Mouse (Mus musculus): ENCODE data around the gene Col11a2.

DNA sequence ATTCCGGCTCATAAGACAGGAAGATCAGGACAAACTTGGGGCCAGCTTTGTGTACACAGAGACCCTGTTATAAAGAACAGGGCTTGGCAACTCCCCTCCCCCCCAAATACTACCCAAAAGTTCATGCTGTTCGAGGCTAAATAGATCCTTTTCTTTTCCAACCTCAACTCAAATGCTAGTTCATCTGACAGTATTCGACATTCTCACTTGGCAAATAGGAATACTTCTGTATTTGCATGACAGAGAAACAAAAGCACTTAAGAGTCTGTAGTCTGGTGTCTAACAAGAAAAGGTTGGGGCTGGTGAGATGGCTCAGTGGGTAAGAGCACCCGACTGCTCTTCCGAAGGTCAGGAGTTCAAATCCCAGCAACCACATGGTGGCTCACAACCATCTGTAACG lies 69.2 kb downstream of the Col11a2 start:
- TF ChIP-seq MYOG (IDR thresholded peaks at IDR 0.05; ENCODE audit: control insufficient read depth in 1 of 3, insufficient read depth in 1 of 3, insufficient read length in 2 of 3, low read depth in 2 of 3) (no peak), E2F4 (IDR thresholded peaks at IDR 0.05; ENCODE audit: insufficient read depth) (no peak), TCF12 (IDR thresholded peaks at IDR 0.05; ENCODE audit: insufficient read depth, poor library complexity, severe bottlenecking) (no peak), USF1 (IDR thresholded peaks at IDR 0.05; ENCODE audit: low read depth) (no peak), POLR2A (IDR thresholded peaks at IDR 0.05; ENCODE audit: insufficient read length, low read depth) (no peak), SRF (IDR thresholded peaks at IDR 0.05; ENCODE audit: control insufficient read depth, insufficient read length, low read depth) (no peak), REST (IDR thresholded peaks at IDR 0.05; ENCODE audit: insufficient read depth, insufficient read length) (no peak)
